Mouse (Mus musculus) forelimb bud, embryonic 11.5 days (tissue): ENCODE results near the gene Cdh16.

Experiments
- DNase-seq: peaks from one replicate; pipeline ENCODE4 v3.0.0-alpha.2; 2012; ENCODE audit warnings: low read depth, low spot score

The Cdh16 gene

DNA sequence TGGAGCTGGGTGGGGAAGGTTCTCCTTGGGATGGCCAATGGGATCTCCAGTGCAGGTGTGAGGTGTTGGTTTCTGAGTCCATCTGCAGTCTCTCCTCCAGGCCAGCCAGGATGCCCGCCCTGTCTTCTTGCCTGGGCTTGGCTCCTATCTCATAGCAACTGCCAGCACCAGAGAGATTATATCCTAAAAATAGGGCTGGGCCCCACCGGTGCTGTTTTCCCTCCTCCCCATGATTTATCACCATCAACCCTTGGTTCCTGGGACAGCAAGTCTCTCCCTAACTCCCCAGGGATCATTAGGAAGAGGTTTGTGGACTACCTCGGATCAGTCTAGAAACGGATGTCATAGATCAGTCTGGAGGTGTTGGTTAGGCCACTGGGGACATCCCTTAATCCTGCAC lies 11.1 kb downstream of the Cdh16 start:
- no peak for DNase-seq

GRCm38 (mm10) chr8:104611613-104612012 lies 12.6 kb downstream of the Cdh16 start:
- DNase-seq: no peak

GRCm38 (mm10) chr8:104610185-104610766 lies 13.9 kb downstream of the Cdh16 start:
- DNase-seq: no peak

DNA sequence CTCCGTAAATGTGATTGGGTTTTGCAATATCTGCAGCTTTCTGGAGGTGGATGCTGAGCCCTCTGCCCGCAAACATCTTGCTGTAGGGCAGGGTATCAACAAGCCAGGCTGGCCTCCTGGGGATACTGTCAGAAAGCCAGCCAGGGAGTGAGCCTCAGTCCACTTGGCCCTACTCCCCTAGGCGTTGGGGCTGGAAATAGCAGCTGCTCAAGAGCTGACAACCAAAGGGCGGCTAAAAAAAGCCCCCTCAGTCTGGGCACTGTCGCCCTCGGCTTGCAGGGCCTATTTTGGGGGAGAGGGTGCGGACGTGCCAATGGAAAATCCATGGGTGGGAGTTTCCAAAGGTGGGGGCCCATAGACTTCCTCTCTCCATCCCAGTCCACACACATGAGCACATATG lies 15.0 kb downstream of the Cdh16 start:
- no peak for DNase-seq

DNA sequence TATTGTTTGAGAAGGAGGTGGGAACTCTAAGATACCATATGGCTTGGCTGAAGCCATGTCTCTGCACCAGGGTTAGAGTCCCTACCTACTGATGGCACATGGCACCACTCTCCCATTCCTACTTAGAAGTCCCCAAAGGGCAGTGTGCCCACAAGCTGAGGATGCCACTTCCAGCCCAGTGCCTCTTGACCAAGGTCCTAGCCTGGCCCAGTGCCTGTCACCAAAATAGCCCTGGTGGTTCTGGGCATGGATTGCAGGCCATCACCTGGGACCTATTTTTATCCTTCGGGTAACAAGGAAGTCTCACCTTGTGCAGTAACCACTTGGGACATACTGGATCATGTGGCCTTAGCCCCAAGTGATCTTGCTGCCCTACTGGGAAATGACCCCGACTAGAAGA lies 16.3 kb downstream of the Cdh16 start:
- DNase-seq: no peak

DNA sequence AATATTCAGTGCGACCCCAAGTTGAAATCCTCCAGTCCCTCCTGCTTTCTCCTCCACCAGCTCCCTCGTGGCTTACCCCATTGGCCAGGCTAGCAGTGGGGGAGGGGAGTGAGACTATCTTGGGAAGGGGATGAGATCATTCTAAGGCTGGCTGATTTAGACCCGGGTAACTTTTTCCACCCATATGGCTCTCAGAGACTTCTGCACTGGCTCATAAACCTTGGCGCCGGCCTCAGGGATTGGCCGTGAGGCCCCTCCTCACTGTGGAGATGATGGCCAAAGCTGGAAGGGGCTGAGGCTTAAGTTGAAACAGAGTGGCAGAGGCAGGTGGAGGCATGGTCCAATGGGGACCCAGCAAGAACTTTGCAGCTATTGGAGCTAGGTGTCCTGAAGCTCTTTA lies 17.9 kb downstream of the Cdh16 start:
- no peak for DNase-seq

DNA sequence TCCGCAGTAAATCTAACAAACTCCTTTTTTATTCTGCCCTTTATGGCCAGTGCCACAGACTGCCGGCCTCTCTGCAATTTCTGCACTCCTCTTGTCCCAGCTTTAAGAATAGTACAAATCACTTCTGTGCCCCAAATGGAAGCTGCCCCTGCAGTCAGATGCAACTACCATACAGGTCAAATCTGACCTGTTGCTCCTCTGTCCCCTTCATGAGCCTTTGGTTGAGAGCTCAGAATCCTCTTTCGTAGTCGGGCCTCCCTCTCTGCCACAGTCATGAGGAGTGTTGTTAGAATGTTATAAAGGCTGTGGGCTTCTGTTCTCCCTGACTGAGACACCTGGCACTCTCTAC lies 21.0 kb downstream of the Cdh16 start:
- no peak for DNase-seq

DNA sequence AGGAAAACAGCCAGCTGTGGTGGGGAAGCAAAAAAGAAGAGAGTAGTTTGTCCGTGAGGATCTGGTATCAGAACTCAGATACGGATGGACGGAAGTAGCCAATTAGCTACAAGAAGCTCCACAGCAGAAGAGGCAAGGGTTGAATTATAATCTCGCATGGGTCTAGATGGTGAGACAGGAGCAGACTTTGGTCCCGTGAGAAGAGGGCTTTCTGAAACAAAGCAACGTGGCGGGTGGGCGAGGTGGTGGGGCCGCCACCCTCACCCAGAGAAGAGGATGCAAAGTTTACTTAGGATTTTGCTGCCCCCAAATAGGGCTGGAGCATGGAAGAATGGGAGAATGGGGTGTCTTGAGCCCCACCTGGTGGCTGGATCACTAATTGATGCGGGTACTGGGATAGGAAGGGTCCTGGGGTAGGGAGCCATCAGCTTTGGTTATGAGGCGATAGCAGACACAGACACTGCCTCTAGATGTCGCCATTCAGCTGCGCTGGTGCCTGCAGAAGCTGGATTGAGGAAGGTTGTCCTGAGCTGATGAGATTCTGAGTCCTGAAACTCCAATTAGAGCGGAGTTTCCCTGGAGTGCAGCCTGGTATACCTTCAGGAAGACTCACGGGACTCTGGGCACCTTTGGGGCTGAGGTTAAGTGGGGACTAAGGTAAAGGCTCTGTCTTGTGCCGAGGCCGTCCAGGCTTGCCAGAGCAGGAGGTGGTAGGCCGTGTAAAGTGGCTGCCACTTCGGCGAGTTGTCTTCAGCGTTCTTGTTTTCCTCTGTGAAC lies 21.5 kb downstream of the Cdh16 start:
- peak; percentile 94 for DNase-seq

DNA sequence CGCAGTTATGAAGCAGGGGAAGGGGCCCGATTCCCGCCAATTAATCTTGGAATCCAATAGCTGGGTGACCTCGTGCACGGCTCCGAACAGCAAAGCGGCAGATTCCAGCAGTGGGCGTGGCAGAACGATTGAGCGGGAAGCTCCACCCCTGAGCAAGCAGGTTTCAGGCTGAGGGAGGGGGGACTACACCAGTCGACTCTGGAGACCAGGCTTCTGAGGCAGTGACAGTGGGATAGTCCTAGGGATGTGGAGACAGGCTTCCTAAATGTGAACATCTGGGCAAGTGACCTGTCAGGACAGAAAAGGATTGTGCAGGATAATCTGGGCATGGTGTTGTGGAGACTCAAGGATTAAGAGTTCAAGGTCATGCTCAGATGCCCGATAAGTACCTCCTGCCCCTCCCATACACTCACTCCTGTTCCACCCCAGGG lies 22.2 kb downstream of the Cdh16 start:
- DNase-seq: peak; percentile 19

DNA sequence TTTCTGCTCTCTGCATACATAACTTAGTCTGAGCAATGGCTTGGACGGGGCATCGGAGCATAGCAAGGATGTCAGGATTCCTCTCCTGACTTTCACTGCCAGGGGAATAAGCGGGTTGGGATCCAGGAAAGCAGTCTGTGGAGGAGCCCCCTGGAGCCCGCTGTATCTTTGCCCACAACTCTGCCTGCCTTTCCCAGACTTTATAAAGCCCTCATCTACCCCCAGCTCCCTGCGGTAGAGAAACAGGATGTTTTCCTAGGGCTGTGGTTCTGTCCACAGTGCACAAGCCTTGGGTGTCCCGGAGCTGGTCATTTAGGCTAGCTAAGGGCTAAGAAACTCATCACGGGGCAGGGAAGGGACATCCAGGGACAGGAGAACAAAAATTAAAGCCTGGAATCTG lies 22.8 kb downstream of the Cdh16 start:
- no peak for DNase-seq

GRCm38 (mm10) chr8:104598496-104598895 lies 25.7 kb downstream of the Cdh16 start:
- no peak for DNase-seq

GRCm38 (mm10) chr8:104597656-104598055 lies 26.5 kb downstream of the Cdh16 start:
- DNase-seq: no peak

DNA sequence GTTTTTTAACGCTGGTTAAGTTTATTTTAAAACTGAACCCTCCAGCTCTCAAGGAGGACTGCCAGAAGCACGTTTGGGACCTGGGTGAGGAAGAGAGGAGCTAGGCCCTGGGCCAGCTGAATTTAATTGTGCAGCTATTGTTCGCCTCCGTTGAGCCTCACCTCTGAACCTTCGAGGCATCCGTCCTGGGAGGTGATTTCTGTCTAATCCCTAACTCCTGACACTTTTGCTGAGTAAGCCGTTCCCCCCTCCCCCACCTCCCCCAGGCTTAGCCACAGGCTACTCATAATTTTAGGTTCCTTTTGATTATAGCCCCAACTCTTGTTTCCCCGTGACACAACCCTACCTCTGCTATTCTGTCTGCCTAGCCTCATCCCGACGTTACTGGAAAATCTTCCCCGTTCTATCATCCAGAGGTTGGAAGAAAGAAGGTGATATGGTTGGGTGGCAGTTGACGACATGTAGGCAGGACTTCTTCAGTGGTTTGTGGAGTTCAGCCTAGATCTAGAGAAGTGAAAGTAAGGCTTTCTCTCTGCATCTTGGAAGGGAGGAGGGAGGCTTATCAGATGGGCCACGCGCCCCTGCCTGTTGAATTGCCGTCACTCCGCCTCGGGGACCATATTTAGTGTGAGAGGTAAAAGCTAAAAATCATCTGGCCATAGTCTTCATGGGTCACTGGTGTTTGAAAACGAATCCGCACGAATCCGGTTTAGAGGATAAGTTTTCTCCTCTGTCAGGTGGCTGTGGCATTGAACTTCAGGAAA lies 28.2 kb downstream of the Cdh16 start:
- DNase-seq: no peak

DNA sequence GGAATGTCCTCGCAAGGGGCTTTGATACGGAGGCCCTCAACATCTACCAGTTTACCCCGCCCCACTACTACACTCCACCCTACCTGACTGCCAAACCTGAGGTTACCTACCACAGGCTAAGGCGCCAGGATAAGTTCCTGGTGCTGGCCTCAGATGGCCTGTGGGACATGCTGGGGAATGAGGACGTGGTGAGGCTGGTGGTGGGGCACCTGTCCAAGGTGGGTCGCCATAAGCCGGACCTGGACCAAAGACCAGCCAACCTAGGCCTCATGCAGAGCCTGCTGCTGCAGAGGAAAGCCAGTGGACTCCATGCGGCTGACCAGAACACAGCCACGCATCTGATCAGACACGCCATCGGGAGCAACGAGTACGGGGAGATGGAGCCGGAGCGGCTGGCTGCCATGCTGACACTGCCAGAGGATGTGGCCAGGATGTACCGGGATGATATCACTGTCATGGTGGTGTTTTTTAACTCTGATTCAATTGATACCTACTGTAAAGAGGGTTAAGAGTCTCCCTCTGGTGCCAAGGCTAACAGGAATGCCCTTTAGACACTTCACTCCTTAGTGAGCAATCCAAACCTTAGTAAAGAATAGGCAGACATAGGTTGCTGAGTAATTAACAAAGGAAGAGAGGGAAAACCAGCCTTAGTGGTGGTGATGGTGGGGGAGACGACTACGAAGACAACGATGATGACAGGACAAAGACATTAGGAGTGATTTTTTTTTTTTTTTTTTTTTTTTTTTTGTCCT lies 29.4 kb downstream of the Cdh16 start:
- no peak for DNase-seq

GRCm38 (mm10) chr8:104593536-104594325 lies 30.5 kb downstream of the Cdh16 start:
- no peak for DNase-seq

- no peak for DNase-seq
Observed at GRCm38 (mm10) chr8:104592566-104592965, 31.6 kb downstream of the Cdh16 start.

GRCm38 (mm10) chr8:104591856-104592255 lies 32.3 kb downstream of the Cdh16 start:
- DNase-seq: no peak

- DNase-seq: peak; percentile 92
Observed at GRCm38 (mm10) chr8:104591133-104591834, 32.9 kb downstream of the Cdh16 start, which contains the start of gene Pdp2. Gene Pdp2, plus strand, starts transcription at chr8:104591451.

- no peak for DNase-seq
Observed at GRCm38 (mm10) chr8:104590284-104590683, 33.9 kb downstream of the Cdh16 start.

- no peak for DNase-seq
Observed at GRCm38 (mm10) chr8:104584522-104584921, 39.7 kb downstream of the Cdh16 start.
